Mouse (Mus musculus): ENCODE measurements around the gene Ebf1.

The Ebf1 gene

GRCm38 (mm10) chr11:44943781-44944180, 326.7 kb downstream of the Ebf1 start:
- DNase-seq (ENCODE audit: low read depth in 2 of 2, low spot score in 2 of 2): no peak

- DNase-seq (ENCODE audit: low read depth in 2 of 2, low spot score in 2 of 2): no peak
These were observed 327.3 kb downstream of the Ebf1 start for GRCm38 (mm10) chr11:44944401-44944800.

GRCm38 (mm10) chr11:44946618-44947017, 329.5 kb downstream of the Ebf1 start:
- no peak for DNase-seq (ENCODE audit: low read depth in 2 of 2, low spot score in 2 of 2)

- no peak for DNase-seq (ENCODE audit: low read depth in 2 of 2, low spot score in 2 of 2)
These were observed 331.4 kb downstream of the Ebf1 start for GRCm38 (mm10) chr11:44948541-44948940.

GRCm38 (mm10) chr11:44949140-44949539, 332.0 kb downstream of the Ebf1 start:
- no peak for DNase-seq (ENCODE audit: low read depth in 2 of 2, low spot score in 2 of 2)

GRCm38 (mm10) chr11:44950319-44950718, 333.2 kb downstream of the Ebf1 start:
- DNase-seq (ENCODE audit: low read depth in 2 of 2, low spot score in 2 of 2): no peak

- no peak for DNase-seq (ENCODE audit: low read depth in 2 of 2, low spot score in 2 of 2)
These were observed 334.4 kb downstream of the Ebf1 start for GRCm38 (mm10) chr11:44951506-44951905.

GRCm38 (mm10) chr11:44953337-44953736, 336.2 kb downstream of the Ebf1 start:
- no peak for DNase-seq (ENCODE audit: low read depth in 2 of 2, low spot score in 2 of 2)

GRCm38 (mm10) chr11:44953863-44954262, 336.7 kb downstream of the Ebf1 start:
- no peak for DNase-seq (ENCODE audit: low read depth in 2 of 2, low spot score in 2 of 2)

- no peak for DNase-seq (ENCODE audit: low read depth in 2 of 2, low spot score in 2 of 2)
These were observed 337.2 kb downstream of the Ebf1 start for GRCm38 (mm10) chr11:44954362-44954761.

GRCm38 (mm10) chr11:44962746-44963440, 345.8 kb downstream of the Ebf1 start:
- no peak for DNase-seq (ENCODE audit: low read depth in 2 of 2, low spot score in 2 of 2)

GRCm38 (mm10) chr11:44969011-44969410, 351.9 kb downstream of the Ebf1 start:
- no peak for DNase-seq (ENCODE audit: low read depth in 2 of 2, low spot score in 2 of 2)

- no peak for DNase-seq (ENCODE audit: low read depth in 2 of 2, low spot score in 2 of 2)
These were observed 357.2 kb downstream of the Ebf1 start for GRCm38 (mm10) chr11:44974271-44974670.

GRCm38 (mm10) chr11:44975151-44975550, 358.0 kb downstream of the Ebf1 start:
- no peak for DNase-seq (ENCODE audit: low read depth in 2 of 2, low spot score in 2 of 2)

- DNase-seq (ENCODE audit: low read depth in 2 of 2, low spot score in 2 of 2): no peak
These were observed 359.2 kb downstream of the Ebf1 start for GRCm38 (mm10) chr11:44976254-44976802.

- no peak for DNase-seq (ENCODE audit: low read depth in 2 of 2, low spot score in 2 of 2)
These were observed 360.8 kb downstream of the Ebf1 start for GRCm38 (mm10) chr11:44977921-44978397.

GRCm38 (mm10) chr11:44979391-44979790, 362.3 kb downstream of the Ebf1 start:
- DNase-seq (ENCODE audit: low read depth in 2 of 2, low spot score in 2 of 2): no peak

GRCm38 (mm10) chr11:44982225-44982624, 365.1 kb downstream of the Ebf1 start:
- no peak for DNase-seq (ENCODE audit: low read depth in 2 of 2, low spot score in 2 of 2)

- no peak for DNase-seq (ENCODE audit: low read depth in 2 of 2, low spot score in 2 of 2)
These were observed 366.8 kb downstream of the Ebf1 start for GRCm38 (mm10) chr11:44983961-44984360.

GRCm38 (mm10) chr11:44984381-44984780, 367.3 kb downstream of the Ebf1 start:
- no peak for DNase-seq (ENCODE audit: low read depth in 2 of 2, low spot score in 2 of 2)

- no peak for DNase-seq (ENCODE audit: low read depth in 2 of 2, low spot score in 2 of 2)
These were observed 370.7 kb downstream of the Ebf1 start for GRCm38 (mm10) chr11:44987796-44988195.

- no peak for DNase-seq (ENCODE audit: low read depth in 2 of 2, low spot score in 2 of 2)
These were observed 385.7 kb downstream of the Ebf1 start for GRCm38 (mm10) chr11:45002681-45003286.

Data from CD8-positive naive resting alpha-beta T cell, adult 2 months (primary cell).